Mouse (Mus musculus): Measurements from ENCODE around the gene Atp6v0d1. TPM values are rescaled to one million over a fixed set of nuclear protein-coding genes. Genes with fewer than 3 reads are reported as not detected.
A peak's percentile ranks its signal among the peaks of the same experiment; 100 is the strongest.

Atp6v0d1 gene
- polyA plus RNA-seq, 1 experiment from 2014 or later, result 78.4 TPM

DNA sequence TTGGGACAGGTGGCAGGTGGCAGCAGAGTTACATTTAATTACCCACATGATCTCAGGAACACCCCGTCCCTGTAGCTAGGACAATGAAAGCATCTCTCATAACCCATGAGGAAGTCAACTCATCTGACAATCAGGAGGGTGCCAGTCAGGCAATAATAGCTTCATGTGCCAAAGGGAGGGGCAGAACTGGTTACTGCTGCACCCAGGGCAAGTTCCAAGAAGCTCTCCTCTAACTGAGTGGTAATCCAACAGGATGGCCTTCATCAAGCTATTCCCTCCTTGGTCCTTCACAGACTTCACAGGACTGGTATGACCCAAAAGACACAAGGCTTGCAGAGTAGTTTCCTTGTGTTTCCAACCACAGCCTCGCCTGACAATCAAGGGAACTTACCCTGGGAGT lies 15.8 kb downstream of the Atp6v0d1 start:
- Histone ChIP-seq H3K27me3 (no peaks in the 10 kb centered on the region), H3K4me2 (no peak overlapping the region), H3K4me1 (peaks cover 19% of the 10 kb centered on the region), H3K36me3 (peaks cover 4% of the 10 kb centered on the region; the same call in 1 of the 2 replicates), H3K9ac (no peak overlapping the region), H3K4me3 (no peak overlapping the region), H3K9me3 (no peaks in the 10 kb centered on the region), H3K27ac (no peak overlapping the region)
- WGBS, result 69% methylated on average over 2 of the region's 2 CpGs
- ATAC-seq (ENCODE audit: insufficient number of reproducible peaks, insufficient read depth, low FRiP score, low TSS enrichment, low read depth), result no peak

- H3K4me3 ChIP-seq, result no peak overlapping the region
- no peaks in the 10 kb centered on the region for H3K9me3 ChIP-seq
- no peak overlapping the region for H3K9ac ChIP-seq
- no peak for ATAC-seq (ENCODE audit: insufficient number of reproducible peaks, insufficient read depth, low FRiP score, low TSS enrichment, low read depth)
- no peaks in the 10 kb centered on the region for H3K27me3 ChIP-seq
- H3K4me2 ChIP-seq, result no peak overlapping the region
- no peak overlapping the region for H3K27ac ChIP-seq
- 97% methylated on average over 1 of the region's 1 CpGs for WGBS
- H3K4me1 ChIP-seq, result peaks cover 24% of the 10 kb centered on the region
- H3K36me3 ChIP-seq, result peaks cover 4% of the 10 kb centered on the region; the same call in 1 of the 2 replicates
Observed at GRCm38 (mm10) chr8:105549506-105549905, 16.3 kb downstream of the Atp6v0d1 start.

DNA sequence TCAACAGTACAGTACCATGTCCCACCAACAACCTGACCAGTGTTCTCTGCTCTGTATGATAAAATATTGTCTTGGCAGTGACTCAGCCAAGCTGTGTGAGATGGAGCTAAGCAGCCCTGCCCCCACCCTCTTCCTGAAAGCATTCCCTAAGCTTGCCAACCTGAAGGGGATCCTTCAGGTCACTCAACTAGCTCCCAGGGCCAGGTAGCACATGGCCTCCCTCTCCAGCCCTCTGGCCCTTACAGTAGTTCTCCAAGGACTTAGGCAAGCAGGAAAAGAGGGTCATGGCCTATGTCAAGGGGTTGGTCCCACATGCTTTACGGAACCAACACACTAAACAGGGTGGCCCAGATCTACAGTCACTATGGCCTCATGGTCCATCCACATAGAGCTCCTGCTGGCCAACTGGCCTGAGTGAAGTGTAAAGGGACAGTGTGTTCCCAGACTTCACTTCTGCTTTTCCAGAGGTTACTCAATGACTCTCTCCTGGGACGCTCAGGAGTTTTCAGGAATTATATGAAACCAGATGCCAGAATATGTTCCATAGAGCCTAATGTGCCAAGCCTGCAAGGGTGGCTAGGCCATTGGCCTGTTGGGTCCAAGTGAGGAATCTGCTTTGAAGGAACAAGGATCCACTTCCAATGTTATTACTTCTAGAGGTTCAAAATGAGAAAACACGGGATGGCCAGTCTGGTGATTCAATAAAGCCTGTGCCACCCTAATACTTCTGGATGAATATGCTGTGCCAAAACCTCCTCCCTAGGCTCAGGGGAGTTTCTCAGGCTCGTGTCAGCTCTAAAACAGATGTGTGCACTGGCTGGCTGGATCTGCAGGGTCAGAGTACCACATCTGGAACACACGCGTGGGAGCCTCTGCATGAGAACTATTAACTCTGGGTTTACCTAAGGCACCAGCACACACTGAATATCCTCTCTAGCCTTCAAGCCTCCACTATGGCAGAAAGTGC lies 19.2 kb downstream of the Atp6v0d1 start:
- no peak overlapping the region for H3K9ac ChIP-seq
- H3K9me3 ChIP-seq, result no peaks in the 10 kb centered on the region
- H3K4me2 ChIP-seq, result no peak overlapping the region
- no peak for ATAC-seq (ENCODE audit: insufficient number of reproducible peaks, insufficient read depth, low FRiP score, low TSS enrichment, low read depth)
- H3K27ac ChIP-seq, result no peak overlapping the region
- H3K4me3 ChIP-seq, result no peak overlapping the region
- H3K36me3 ChIP-seq, result peaks cover 9% of the 10 kb centered on the region; the same call in 1 of the 2 replicates
- peaks cover 24% of the 10 kb centered on the region for H3K4me1 ChIP-seq
- no peaks in the 10 kb centered on the region for H3K27me3 ChIP-seq
- WGBS, result 55% methylated on average over 6 of the region's 6 CpGs

- H3K36me3 ChIP-seq, result peaks cover 8% of the 10 kb centered on the region; the same call in 1 of the 2 replicates
- no peak overlapping the region for H3K4me2 ChIP-seq
- peak overlapping the region; percentile 8; the same call in 1 of the 2 replicates for H3K9ac ChIP-seq
- H3K27ac ChIP-seq, result peak overlapping the region; percentile 60
- peaks cover 24% of the 10 kb centered on the region for H3K4me1 ChIP-seq
- H3K9me3 ChIP-seq, result no peaks in the 10 kb centered on the region
- ATAC-seq (ENCODE audit: insufficient number of reproducible peaks, insufficient read depth, low FRiP score, low TSS enrichment, low read depth), result no peak
- H3K4me3 ChIP-seq, result no peak overlapping the region
- H3K27me3 ChIP-seq, result no peaks in the 10 kb centered on the region
- WGBS, result 79% methylated on average over 3 of the region's 3 CpGs
Observed at GRCm38 (mm10) chr8:105545249-105545648, 20.6 kb downstream of the Atp6v0d1 start.

- H3K4me2 ChIP-seq, result no peak overlapping the region
- H3K27ac ChIP-seq, result peak overlapping the region; percentile 60
- H3K36me3 ChIP-seq, result peaks cover 5% of the 10 kb centered on the region; the same call in 1 of the 2 replicates
- H3K9ac ChIP-seq, result peak overlapping the region; percentile 8; the same call in 1 of the 2 replicates
- H3K4me1 ChIP-seq, result peaks cover 24% of the 10 kb centered on the region
- no peaks in the 10 kb centered on the region for H3K9me3 ChIP-seq
- ATAC-seq (ENCODE audit: insufficient number of reproducible peaks, insufficient read depth, low FRiP score, low TSS enrichment, low read depth), result no peak
- WGBS, result 42% methylated on average over 7 of the region's 7 CpGs
- H3K27me3 ChIP-seq, result no peaks in the 10 kb centered on the region
- no peak overlapping the region for H3K4me3 ChIP-seq
Observed at GRCm38 (mm10) chr8:105544544-105545205, 21.2 kb downstream of the Atp6v0d1 start.

GRCm38 (mm10) chr8:105543703-105544102 lies 22.1 kb downstream of the Atp6v0d1 start:
- peaks cover 24% of the 10 kb centered on the region for H3K4me1 ChIP-seq

GRCm38 (mm10) chr8:105542808-105543207 lies 23.0 kb downstream of the Atp6v0d1 start:
- H3K27me3 ChIP-seq, result no peaks in the 10 kb centered on the region
- H3K4me3 ChIP-seq, result no peak overlapping the region
- 95% methylated on average over 2 of the region's 2 CpGs for WGBS
- no peak for ATAC-seq (ENCODE audit: insufficient number of reproducible peaks, insufficient read depth, low FRiP score, low TSS enrichment, low read depth)
- H3K9me3 ChIP-seq, result no peaks in the 10 kb centered on the region
- peaks cover 24% of the 10 kb centered on the region for H3K4me1 ChIP-seq
- H3K4me2 ChIP-seq, result no peak overlapping the region
- no peak overlapping the region for H3K27ac ChIP-seq
- H3K9ac ChIP-seq, result no peak overlapping the region
- H3K36me3 ChIP-seq, result peaks cover 24% of the 10 kb centered on the region

More at GRCm38 (mm10) chr8:105543703-105544102, 22.1 kb downstream of the Atp6v0d1 start:
- no peak for ATAC-seq (ENCODE audit: insufficient number of reproducible peaks, insufficient read depth, low FRiP score, low TSS enrichment, low read depth)
- Histone ChIP-seq H3K27ac (no peak overlapping the region), H3K36me3 (peaks cover 15% of the 10 kb centered on the region), H3K27me3 (no peaks in the 10 kb centered on the region), H3K4me2 (no peak overlapping the region), H3K4me3 (no peak overlapping the region), H3K9me3 (no peaks in the 10 kb centered on the region), H3K9ac (no peak overlapping the region)
- WGBS, result 61% methylated on average over 1 of the region's 1 CpGs

DNA sequence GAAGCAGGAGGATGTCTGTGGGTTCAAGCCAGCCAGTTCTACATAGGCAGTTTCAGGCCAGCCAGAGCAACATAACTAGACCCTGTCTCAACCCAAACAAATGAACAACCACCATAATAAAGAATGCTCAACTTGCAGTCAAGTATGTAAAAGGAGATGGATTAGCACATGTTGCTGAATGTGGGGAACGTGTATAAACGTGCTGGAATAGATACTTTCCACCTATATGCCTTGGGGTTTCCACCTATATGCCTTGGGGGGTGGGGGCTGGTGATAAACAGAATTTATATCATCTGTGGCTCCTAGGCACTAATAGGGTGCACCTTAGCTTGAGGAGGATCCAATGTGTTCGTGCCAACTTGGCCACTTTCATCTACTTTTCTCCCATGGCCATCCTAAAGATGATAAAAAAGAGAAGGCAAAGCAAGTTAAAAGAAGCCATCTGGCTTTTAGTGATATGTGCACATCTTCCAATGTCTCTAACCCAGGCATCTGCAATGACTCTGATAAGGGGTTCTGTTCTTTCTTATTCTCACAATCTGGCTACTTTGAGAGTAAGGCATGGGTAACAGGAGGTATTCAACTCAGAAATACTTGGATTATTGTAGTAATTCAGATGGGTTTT lies 23.7 kb downstream of the Atp6v0d1 start:
- Histone ChIP-seq H3K9ac (no peak overlapping the region), H3K36me3 (peaks cover 30% of the 10 kb centered on the region), H3K4me1 (peaks cover 21% of the 10 kb centered on the region), H3K4me2 (no peak overlapping the region), H3K27ac (no peak overlapping the region), H3K4me3 (no peak overlapping the region), H3K9me3 (no peaks in the 10 kb centered on the region), H3K27me3 (no peaks in the 10 kb centered on the region)
- 80% methylated on average over 3 of the region's 3 CpGs for WGBS
- no peak for ATAC-seq (ENCODE audit: insufficient number of reproducible peaks, insufficient read depth, low FRiP score, low TSS enrichment, low read depth)

- Histone ChIP-seq H3K27me3 (no peaks in the 10 kb centered on the region), H3K9ac (no peak overlapping the region), H3K4me2 (no peak overlapping the region), H3K27ac (no peak overlapping the region), H3K36me3 (peaks cover 40% of the 10 kb centered on the region), H3K4me1 (peaks cover 2% of the 10 kb centered on the region; the same call in 1 of the 2 replicates), H3K4me3 (no peak overlapping the region), H3K9me3 (no peaks in the 10 kb centered on the region)
- 92% methylated on average over 4 of the region's 4 CpGs for WGBS
- no peak for ATAC-seq (ENCODE audit: insufficient number of reproducible peaks, insufficient read depth, low FRiP score, low TSS enrichment, low read depth)
Observed at GRCm38 (mm10) chr8:105538940-105539339, 26.9 kb downstream of the Atp6v0d1 start.

GRCm38 (mm10) chr8:105537011-105537677 lies 28.7 kb downstream of the Atp6v0d1 start:
- H3K27me3 ChIP-seq, result no peaks in the 10 kb centered on the region
- no peaks in the 10 kb centered on the region for H3K9me3 ChIP-seq
- peaks cover 40% of the 10 kb centered on the region for H3K36me3 ChIP-seq
- no peak overlapping the region for H3K4me3 ChIP-seq
- 92% methylated on average over 6 of the region's 6 CpGs for WGBS
- ATAC-seq (ENCODE audit: insufficient number of reproducible peaks, insufficient read depth, low FRiP score, low TSS enrichment, low read depth), result no peak
- H3K9ac ChIP-seq, result no peak overlapping the region
- no peak overlapping the region for H3K27ac ChIP-seq
- H3K4me2 ChIP-seq, result no peak overlapping the region
- peaks cover 10% of the 10 kb centered on the region for H3K4me1 ChIP-seq

DNA sequence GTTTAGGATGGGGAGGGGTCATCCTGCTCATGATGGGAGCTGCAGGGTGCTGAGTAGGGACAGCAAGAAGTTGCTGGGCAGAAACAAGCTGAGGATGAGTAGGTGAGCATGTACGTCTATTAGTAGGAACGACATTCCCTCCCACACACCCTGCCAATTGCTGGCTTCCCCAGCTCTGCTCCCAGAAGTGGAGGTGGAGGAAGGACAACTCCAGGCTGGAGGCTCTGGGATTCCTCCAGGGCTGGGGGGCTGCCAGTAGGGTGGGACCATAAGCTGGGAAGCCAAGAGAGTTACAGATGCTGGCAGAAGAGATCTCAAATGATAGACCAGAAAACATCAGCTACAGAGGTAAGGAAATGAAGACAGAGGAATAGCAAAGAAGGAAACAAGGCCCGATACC lies 29.3 kb downstream of the Atp6v0d1 start:
- H3K9ac ChIP-seq, result no peak overlapping the region
- H3K9me3 ChIP-seq, result no peaks in the 10 kb centered on the region
- H3K36me3 ChIP-seq, result peaks cover 37% of the 10 kb centered on the region
- H3K4me3 ChIP-seq, result no peak overlapping the region
- no peaks in the 10 kb centered on the region for H3K27me3 ChIP-seq
- H3K4me2 ChIP-seq, result no peak overlapping the region
- 94% methylated on average over 3 of the region's 3 CpGs for WGBS
- ATAC-seq (ENCODE audit: insufficient number of reproducible peaks, insufficient read depth, low FRiP score, low TSS enrichment, low read depth), result no peak
- H3K27ac ChIP-seq, result no peak overlapping the region
- peaks cover 10% of the 10 kb centered on the region for H3K4me1 ChIP-seq
